Mouse (Mus musculus) small intestine, adult 2 months (tissue): ENCODE measurements around the gene Vmn1r59.
"Not testable (repeated sequence)": the region's sequence is repeated elsewhere in the genome, so short reads cannot be mapped to it uniquely, and the experiment has no call there.

Experiments
- CTCF ChIP-seq: fragments of 200-500 bp; IDR thresholded peaks from 2 replicates; pipeline ENCODE4 v1.5.1; 2012; ENCODE audit warnings: low read depth, mild to moderate bottlenecking, control low read depth, inconsistent platforms, low read length, moderate library complexity, mixed read lengths; ENCODE audit not compliant: insufficient replicate concordance, insufficient read length; ENCODE audit errors: extremely low read depth
- POLR2A ChIP-seq: fragments of 200-500 bp; IDR thresholded peaks from 2 replicates; pipeline ENCODE4 v1.6.1; 2012; ENCODE audit warnings: low read depth, mild to moderate bottlenecking, control low read depth, inconsistent platforms, low read length, moderate library complexity

GRCm38 (mm10) chr7:5493856-5494255 is 37.3 kb upstream of the Vmn1r59 start, which contains the start of gene Vmn2r28:
- TF ChIP-seq CTCF, POLR2A: not testable (repeated sequence)
